Mouse (Mus musculus) spleen, adult 2 months (tissue): Measurements from ENCODE around the gene Tmem183a.

Experiments
- CTCF ChIP-seq: fragments of 200-500 bp; IDR thresholded peaks from 2 replicates; pipeline ENCODE4 v1.5.1; 2011; ENCODE audit warnings: mild to moderate bottlenecking, inconsistent platforms; ENCODE audit not compliant: insufficient read depth, insufficient read length, insufficient replicate concordance; ENCODE audit errors: extremely low read depth
- POLR2A ChIP-seq: fragments of 200-500 bp; IDR thresholded peaks from 2 replicates; pipeline ENCODE4 v1.6.1; 2011; ENCODE audit warnings: low read depth, low read length, inconsistent platforms

GRCm38 (mm10) chr1:134343567-134343966 is 18.2 kb downstream of the Tmem183a start:
- TF ChIP-seq CTCF (no peak), POLR2A (no peak)
